Mouse (Mus musculus): Measurements from ENCODE around the gene Ptbp1.

Gene Ptbp1

GRCm38 (mm10) chr10:79853860-79854795, at the start of gene Ptbp1:
Gene Ptbp1, plus strand, starts transcription at chr10:79854427.
- DNase-seq (ENCODE audit: low spot score in 2 of 2), result peak; percentile 99 to 100

- no peak for DNase-seq (ENCODE audit: low spot score in 2 of 2)
Observed at GRCm38 (mm10) chr10:79805636-79806035, 48.6 kb upstream of the Ptbp1 start.

- DNase-seq (ENCODE audit: low spot score in 2 of 2), result no peak
Observed at GRCm38 (mm10) chr10:79806331-79806730, 47.9 kb upstream of the Ptbp1 start.

- no peak for DNase-seq (ENCODE audit: low spot score in 2 of 2)
Observed at GRCm38 (mm10) chr10:79806972-79807371, 47.3 kb upstream of the Ptbp1 start.

DNA sequence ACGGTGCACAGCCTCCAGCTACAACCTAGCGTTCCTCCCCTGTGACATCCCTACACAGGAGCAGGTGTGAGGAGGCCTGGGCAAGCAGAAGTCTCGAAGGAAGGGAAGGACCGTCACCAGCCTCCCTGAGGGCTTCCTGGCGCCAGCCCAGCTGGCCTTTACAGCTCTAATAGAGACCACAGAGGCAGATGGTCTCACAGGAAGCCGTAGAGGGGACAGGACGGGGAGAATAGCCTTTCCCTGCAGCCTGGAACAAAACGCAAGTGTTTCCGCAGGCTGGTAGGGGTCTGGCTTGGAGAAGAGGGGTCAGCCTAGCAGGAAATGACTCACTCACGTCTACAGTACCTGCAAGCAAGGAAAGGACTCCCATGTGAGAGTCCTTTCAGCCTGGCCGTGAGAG, 46.4 kb upstream of the Ptbp1 start:
- no peak for DNase-seq (ENCODE audit: low spot score in 2 of 2)

DNA sequence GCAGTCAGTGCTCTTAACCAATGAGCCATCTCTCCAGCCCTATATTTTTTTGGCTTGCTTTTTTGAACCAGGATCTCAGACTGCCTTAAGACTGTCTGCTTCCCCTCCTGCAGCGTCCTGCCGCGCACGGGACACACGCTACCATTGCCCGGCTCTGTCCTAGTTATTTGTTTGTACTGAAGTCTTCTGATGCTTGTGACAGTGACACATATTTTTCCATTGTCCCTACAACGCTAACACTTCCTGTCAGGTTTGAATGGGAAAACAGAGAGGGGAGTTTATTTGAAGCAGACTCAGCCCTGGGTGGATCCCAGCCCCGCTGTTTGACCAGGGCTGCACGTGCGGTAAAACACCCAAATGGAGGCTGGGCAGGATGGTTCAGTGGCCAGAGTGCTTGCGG, 45.5 kb upstream of the Ptbp1 start:
- no peak for DNase-seq (ENCODE audit: low spot score in 2 of 2)

DNA sequence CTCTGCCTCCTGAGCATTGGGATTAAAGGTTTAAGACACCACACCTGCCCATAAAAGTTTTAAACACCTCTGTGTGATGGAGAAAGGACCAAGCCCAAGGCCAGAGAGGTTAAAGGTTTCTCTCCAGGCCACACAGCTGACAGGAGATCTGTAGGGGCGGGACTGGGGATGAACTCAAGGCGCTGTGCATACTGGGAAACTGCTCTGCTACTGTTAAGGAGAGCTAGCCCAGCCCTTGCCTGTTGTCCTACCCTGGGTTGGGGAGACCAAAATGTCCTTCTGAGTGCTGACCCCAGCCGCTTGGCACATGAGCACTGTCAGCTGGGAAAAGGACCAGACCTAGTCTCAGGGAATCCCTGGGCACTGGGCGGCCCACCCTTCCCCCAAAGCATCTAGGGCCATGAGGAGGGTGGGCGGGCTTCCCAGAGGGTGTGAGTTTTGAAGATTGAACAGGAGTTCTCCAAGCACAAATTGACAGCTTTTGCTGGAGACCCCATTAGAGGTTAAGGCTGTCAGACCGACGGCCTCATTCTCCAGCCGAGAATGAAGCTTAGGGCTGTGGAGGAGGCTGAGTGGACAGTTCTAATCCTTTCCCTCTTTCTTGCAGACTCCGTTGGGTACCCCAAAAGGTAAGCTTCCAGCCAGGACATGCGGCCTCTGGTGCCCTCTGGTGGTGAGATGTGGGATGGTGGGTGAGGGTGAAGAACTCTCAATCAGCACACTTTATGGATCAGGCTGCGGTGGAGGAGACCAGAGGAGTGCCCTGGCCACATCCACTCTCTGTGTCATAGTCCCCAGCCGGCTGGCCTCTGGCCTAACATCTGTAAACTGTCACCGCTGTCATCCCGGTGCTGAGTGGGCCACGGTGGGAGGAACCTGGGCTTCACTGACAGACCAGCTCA, 42.2 kb upstream of the Ptbp1 start:
- peak; percentile 74 to 90 for DNase-seq (ENCODE audit: low spot score in 2 of 2)

DNA sequence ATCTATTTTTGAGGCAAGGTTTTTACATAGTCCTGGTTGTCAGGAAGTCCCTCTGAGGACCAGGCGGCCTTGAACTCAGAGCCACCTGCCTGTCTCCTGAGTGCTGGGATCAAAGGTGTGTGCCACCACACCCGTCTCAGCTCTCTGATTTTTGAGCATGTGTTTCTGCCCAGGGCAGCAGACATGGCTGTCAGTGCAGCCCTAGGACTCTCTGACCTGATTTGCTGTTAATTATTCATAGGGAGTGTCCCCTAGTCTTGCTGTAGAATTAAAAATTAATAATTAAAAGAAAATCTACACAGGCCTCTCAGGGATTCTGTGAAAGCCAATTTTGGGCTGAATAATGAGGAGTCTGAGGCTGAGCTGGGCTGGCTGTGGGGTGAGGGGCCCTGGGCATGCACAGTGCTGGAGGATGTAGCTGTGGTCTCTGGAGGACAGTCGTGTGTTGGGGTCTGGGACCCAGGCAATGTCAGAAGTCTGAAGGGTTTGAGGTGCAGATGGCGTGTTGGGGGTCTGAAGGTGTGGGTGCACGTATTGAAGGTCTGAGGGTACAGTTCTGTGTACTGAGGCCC, 39.9 kb upstream of the Ptbp1 start:
- DNase-seq (ENCODE audit: low spot score in 2 of 2), result no peak

DNA sequence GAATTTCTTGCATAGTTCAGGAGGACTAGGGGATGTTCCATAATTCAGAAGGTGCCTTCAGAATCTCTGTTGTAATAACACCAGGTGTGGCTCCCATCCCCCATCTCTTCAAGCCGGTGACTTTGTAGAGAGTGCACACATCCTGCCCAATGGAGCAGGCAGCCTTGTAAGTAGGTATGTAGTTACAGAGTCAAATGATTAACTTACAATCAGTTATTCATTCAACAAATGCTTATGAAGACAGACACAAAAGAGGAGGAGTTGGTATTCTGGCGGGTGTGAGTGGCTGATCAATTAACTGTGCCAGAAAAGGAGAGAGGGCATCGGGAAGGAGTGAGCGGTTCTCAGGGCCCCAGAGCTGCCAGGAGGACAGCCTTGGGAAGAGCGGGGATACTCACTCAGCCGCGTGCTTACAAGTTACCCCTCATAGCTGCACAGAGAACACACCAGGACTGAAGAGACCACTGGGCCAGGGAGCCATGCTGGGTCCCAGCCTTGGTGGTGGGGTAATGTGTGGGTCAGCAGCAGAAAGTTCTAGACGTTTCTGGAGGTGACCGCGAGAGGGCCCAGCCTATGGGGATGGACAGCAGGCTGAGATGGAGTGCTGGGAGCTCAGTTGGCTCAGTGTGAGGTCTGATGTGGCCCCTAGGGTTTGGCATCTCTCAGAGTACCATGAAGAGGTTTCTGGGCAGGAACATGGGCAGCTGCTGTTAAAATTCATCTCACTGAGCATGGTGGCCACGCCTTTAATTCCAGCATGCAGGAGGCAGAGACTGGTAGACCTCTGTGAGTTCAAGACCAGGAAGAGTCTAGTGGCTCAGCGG, 38.3 kb upstream of the Ptbp1 start:
- DNase-seq (ENCODE audit: low spot score in 2 of 2), result no peak

DNA sequence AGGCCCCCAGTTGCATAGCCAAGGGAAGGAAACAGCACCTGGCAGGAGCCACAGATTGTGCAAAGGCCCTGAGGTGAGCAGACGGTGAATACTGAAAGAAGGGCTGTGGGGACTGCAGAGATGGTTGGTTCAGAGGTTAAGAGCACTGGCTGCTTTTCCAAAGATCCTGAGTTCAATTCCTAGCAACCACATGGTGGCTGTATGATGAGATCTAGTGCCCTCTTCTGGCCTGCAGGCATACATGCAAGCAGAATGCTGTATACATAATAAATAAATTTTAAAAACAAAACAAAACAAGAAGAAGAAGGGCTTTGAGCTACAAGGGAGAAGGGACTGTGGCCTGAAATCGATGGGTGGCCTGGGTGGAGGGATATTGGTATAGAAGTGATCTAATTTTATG, 37.1 kb upstream of the Ptbp1 start:
- no peak for DNase-seq (ENCODE audit: low spot score in 2 of 2)

GRCm38 (mm10) chr10:79818225-79818624, 36.0 kb upstream of the Ptbp1 start:
- no peak for DNase-seq (ENCODE audit: low spot score in 2 of 2)

- DNase-seq (ENCODE audit: low spot score in 2 of 2), result no peak
Observed at GRCm38 (mm10) chr10:79819606-79820005, 34.6 kb upstream of the Ptbp1 start.

DNA sequence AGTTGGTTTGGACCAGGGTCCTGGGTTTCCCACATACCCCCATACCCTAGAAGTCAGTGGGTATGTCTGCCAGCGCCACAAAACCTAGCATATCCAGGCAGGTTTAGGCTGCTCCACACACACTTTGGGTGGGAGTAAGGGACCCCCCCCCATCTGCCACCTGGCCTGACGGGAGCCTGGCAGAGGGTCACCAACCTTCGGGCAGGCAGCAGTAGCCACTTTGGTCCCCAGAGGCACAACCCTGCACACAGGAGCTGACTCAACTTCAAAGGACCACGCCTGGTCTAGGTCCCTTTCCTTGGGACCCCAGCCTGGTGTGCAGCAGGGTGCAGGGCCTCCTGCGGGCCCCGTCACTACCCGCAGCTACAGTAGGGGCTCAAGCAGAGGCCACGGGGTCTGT, 34.0 kb upstream of the Ptbp1 start:
- DNase-seq (ENCODE audit: low spot score in 2 of 2), result no peak

GRCm38 (mm10) chr10:79820782-79821181, 33.4 kb upstream of the Ptbp1 start, which contains the start of gene Misp:
Gene Misp, plus strand, starts transcription at chr10:79820989.
- DNase-seq (ENCODE audit: low spot score in 2 of 2), result no peak

- DNase-seq (ENCODE audit: low spot score in 2 of 2), result no peak
Observed at GRCm38 (mm10) chr10:79821731-79822130, 32.5 kb upstream of the Ptbp1 start.

DNA sequence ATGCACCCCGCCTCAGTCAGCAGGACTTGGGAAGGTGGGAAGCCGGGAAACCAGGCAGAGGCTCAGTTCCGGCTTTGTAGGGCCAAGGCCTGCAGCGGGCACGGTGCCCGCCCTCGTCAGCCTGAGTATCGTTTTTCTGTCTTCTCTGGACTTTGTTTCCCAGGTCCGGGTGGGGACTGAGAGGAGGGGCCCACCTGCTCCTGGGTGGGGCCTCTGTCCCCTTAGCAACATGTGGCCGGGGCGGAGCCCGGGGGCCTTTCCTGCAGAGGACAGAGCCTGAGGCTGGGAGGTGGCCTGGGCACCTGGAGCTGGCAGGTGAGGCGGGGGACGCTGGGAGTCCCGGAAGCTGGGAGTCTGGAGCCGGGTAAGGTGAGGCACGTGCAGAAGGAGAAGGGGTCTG, 31.9 kb upstream of the Ptbp1 start:
- no peak for DNase-seq (ENCODE audit: low spot score in 2 of 2)

- DNase-seq (ENCODE audit: low spot score in 2 of 2), result no peak
Observed at GRCm38 (mm10) chr10:79823011-79823410, 31.2 kb upstream of the Ptbp1 start.

DNA sequence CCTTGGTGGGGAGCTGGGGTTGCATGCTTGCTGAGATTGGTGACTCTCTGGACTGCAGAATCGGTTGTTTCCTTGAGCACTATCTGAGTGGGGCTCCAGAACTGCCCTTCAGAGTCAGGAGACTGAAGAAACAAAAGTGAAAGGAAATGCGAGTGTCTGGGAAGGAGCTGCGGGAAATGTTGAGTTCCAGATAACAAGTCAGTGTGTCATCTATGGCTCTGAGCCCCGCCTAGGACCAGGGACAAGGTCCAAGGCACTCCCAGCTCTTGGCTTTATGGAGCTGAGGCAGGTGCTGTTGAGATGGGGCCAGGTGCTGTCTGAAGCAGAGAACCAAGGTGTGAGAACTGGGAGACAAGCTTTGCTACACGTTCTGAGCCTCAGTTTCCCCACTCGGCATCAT, 29.8 kb upstream of the Ptbp1 start:
- DNase-seq (ENCODE audit: low spot score in 2 of 2), result no peak

DNA sequence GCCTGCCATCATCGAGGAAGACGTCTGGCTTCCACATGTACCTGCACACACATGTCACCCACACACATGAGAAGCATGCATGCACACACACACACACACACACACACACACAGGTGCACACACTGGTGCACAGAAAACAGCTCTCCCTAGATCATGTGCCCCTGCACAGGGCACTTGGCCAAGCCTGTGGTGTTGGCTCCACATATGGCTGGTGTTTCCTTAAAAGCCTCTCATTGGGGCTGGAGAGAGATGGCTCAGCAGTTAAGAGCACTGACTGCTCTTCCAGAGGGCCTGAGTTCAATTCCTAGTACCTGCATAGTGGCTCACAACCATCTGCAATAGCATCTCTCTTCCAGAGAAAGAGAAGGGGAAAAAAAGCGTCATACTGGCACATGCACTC, 22.6 kb upstream of the Ptbp1 start:
- DNase-seq (ENCODE audit: low spot score in 2 of 2), result no peak

DNA sequence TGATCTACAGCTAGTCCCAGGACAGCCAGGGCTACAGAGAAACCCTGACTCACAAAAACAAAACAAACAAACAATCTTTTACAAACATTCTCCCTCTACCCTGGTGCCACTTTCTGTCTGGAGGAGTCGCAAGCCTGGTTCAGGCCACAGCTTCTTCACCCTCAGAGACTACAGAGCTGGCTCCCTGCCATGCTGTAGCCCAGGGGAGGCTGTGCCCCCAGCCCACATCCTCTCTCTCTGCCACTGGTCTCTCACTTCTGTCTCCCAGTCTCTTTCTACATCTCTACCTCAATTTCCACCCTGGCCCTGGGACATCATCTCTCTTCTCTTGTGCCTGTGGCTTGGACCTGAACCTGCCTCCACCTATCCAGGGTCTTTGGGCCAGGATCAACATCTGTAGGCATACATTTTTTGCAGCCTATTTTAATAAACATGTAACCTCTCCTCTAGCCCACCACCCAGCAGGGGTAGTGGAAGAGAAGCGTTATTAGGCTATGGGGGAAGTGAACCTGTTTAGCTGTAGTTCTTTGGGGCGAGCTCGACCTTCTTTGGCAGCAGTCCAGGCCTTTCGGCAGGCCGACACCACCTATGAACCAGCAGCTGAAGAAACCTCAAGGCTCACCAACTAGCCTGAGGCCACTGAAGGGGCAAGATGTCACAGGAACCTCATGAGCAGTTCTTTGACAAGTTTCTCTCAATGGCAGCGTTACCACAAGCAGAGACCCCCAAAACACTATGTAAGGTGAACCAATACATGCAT, 22.0 kb upstream of the Ptbp1 start:
- DNase-seq (ENCODE audit: low spot score in 2 of 2), result no peak

GRCm38 (mm10) chr10:79832786-79833181, 21.4 kb upstream of the Ptbp1 start:
- no peak for DNase-seq (ENCODE audit: low spot score in 2 of 2)

Measured in urinary bladder, postnatal 4 days (tissue).